Mouse (Mus musculus) neural tube, embryonic 10.5 days (tissue): ENCODE data around the gene Ak5.
"Not testable (repeated sequence)": the region's sequence is repeated elsewhere in the genome, so short reads cannot be mapped to it uniquely, and the experiment has no call there.

ENCODE experiments used
- DNase-seq: peaks from one replicate; pipeline ENCODE4 v3.0.0-alpha.2; 2017; ENCODE audit warnings: low spot score; ENCODE audit errors: extremely low spot score

Gene Ak5

GRCm38 (mm10) chr3:152478599-152479435 is 189.3 kb downstream of the Ak5 start:
- DNase-seq, result peak; percentile 57

GRCm38 (mm10) chr3:152477796-152478527 is 190.2 kb downstream of the Ak5 start:
- peak; percentile 70 for DNase-seq

- DNase-seq, result no peak
Measured at GRCm38 (mm10) chr3:152475894-152476293, 192.3 kb downstream of the Ak5 start.

DNA sequence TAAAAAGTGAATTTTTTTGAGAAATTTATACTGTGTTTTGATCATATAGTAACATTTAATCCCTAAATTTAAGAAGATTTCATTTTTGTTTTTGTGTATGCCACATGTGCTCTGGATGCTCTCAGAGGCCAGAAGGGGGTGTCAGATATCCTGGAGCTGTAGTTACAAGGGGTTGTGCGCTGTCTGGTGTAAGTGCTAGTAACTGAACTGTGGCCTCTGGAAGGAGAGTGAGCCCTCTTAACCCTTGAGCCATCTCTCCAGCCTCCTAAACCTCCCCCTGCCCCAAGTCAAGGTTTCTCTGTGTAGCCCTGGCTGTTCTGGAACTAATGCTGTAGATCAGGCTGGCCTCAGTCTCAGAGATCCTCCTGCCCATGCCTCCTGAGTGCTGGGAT is 192.9 kb downstream of the Ak5 start:
- DNase-seq, result no peak

GRCm38 (mm10) chr3:152474582-152475277 is 193.4 kb downstream of the Ak5 start:
- DNase-seq, result peak; percentile 54

DNA sequence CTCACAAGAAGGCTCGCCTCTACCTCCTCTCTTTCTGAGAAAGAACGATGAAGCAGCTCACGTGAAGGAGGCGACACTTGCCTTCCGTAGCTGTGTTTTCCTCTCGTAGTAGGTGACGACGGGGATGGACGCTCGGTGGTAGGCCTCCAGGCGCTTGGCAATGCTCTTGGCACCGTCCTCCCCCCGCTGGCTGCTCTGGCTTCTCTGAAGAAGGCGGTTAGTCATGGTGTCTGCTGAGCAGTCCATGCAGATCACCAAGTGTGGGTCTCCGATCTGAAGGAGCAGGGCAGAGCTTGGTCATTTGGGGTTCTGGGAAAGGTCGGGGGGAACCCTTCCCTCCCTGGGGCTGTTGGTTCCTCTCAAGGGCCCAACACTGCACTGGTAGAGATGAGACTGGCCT is 195.5 kb downstream of the Ak5 start:
- DNase-seq, result no peak

- no peak for DNase-seq
Measured at GRCm38 (mm10) chr3:152470347-152470746, 197.8 kb downstream of the Ak5 start.

DNA sequence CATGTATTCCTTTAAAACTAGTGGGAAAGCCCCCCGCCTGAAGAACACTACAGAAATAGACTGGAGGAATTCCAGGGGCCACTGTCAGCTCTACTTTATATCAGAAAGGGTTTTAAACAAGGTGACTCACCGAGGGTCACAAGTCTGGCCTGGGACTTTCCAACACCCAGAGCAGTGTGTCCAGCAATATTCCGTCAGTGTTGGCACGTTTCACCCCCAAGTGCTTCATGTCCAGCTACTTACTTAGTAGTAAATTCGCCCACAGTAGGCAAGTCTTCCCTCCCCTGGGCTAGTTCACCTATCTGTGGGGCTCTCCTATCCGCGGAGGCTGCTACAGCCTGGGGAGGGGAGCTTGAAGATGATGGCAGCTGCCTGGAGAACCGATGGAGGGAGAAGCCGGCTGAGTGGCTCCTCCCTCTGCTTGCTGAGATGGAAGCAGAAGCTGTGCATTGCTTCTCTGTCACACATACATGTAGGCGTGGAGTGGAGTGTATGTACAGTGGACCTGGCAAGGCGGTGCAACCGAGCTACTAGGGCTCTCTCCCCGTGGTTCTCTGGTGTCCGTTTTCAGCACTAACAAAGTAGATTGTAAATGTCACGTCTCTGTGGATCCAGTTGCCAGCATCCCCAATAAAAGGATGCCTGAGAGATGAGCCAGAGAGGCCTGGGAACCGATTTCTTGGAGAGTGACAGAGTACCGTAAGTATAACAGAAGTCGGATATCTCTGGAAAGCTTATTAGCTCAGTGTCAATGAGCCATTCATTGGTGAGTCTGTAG is 198.5 kb downstream of the Ak5 start:
- no peak for DNase-seq

DNA sequence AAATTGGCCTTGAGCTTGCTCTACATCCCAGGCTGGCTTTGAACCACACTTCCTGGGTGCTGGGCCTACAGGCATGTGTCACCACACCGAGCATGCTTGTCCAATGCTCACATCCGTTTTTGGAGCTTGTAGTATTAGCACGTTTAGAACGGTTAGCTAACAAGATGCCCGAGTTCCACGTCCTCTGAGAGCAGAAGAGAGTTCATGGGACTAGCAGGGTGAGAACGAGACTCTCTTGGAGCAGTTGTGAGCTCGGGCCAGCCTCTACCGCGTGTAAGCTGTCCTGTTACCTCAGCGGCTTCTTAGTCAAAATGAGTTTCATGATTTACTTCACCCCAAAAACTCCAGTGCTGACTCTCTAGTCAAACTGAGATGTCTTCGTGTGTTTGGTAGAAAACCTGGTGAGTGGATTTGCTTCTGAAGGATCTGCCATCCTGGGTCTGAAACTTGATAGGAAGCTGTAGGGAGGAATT is 199.6 kb downstream of the Ak5 start:
- DNase-seq, result no peak

DNA sequence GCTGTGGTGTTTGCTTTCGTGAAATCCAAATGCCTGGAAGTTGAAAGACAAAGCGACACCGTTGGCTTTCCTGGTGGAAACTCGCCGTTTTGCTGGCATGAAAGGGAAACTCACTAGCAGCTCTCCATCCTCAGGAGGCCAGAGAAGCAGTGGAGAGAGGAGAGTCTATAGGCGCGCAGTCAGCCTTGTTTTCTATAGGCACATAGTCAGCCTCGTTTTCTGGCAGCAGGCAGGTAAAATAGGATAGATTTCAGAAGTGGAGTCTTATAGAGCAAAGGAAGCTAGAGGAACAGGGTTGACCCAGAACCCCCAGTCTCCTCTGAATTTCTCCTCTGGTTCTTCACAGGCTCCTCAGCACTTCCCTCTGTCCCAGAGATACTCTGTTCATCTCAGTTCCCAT is 200.1 kb downstream of the Ak5 start:
- DNase-seq, result no peak

GRCm38 (mm10) chr3:152467312-152467711 is 200.8 kb downstream of the Ak5 start:
- DNase-seq, result no peak

DNA sequence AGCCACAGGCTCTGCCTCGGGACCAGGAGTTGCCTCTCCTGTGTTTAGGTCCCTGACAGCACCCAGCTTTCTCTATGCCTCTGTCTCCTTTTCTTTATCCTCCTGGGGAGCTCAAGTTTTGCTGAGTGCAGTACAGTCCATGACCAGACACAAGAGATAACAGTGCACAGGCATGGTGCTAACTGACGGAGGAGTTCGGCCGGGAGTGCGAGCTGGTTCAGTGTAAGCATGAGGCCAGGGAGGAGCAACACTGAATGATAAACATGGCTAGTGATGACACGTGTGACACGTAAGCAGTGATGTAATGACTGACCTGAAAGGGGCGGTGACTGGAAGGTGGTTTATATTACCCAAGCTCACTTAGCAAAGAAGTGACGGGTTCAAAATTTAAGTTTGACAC is 201.3 kb downstream of the Ak5 start:
- no peak for DNase-seq

DNA sequence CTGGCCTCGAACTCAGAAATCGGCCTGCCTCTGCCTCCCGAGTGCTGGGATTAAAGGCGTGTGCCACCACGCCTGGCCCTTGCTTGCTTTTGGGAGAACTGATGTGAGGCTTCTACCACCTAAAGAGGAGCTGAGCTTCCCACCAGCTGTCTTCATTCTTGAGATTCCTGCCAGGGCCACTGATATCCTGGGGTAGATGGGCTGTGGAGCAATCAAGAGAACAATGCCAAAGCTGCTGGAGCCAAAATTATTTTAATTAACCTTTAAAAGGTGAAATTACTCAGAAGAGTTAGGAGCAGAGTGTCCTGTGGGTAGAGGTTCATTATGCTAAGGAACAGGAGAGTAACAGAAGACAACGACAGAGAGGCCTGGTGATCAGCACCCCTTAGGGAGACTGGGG is 202.8 kb downstream of the Ak5 start:
- no peak for DNase-seq

GRCm38 (mm10) chr3:152464462-152464861 is 203.7 kb downstream of the Ak5 start:
- DNase-seq, result no peak

DNA sequence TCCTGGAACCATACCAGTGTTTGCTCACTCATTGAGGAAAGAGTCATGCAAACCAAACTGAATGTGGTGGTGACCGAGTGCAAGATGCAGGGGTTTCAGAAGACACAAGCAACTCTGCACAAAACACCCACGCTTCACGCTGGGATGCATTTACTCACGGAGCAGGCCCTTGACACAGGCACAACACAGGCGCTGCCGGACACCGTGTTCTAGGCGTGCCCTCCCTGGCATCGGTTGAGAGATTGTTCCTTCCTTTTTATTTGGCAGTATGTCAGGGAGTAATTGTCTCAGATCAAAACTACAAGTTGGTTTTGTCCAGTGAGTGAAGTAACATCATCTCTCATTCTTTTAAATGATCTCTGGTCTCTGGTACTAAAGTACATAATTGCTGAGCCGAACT is 205.3 kb downstream of the Ak5 start:
- no peak for DNase-seq

DNA sequence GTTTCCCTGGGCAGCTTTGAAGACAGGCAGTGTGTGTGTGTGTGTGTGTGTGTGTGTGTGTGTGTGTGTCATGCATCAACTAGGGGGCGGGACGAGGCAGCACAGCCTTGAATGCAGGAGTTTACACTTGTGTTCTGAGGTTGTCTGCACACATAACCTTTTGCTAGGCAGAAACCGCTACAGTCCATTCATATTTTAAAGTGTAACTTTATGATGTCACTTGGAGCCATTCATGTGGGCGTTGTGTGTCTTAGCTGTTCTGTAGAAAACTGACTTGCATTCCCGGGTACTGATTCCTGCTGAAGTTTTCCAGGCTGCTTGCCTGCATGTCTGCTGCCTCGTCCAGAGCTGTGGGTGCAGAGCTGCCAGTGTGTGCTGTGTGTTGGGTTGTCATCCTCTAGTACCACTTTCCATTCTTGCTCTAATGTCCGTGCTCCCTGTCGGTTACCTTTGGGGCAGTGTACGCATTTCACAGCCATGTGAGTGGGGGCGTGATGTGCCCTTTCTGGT is 206.1 kb downstream of the Ak5 start:
- DNase-seq, result no peak

DNA sequence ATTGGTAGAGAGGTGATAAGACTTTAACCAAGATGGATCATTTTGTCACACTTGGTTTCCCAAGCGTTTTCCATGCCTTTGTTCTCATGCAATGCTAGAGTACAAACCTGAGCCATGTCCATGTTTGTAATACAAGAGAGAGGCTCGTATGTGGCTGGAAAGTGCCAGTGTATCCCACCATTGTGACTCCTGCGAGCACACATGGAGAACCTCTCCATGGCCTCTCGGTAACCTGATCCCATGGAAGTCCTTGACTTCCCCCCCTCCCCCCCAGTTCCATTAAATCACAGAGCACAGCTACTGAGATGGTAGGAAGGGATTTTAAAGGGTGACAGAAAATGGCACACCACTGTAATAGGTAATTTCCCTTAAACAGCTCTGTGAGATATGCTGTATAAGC is 207.4 kb downstream of the Ak5 start:
- DNase-seq, result no peak

DNA sequence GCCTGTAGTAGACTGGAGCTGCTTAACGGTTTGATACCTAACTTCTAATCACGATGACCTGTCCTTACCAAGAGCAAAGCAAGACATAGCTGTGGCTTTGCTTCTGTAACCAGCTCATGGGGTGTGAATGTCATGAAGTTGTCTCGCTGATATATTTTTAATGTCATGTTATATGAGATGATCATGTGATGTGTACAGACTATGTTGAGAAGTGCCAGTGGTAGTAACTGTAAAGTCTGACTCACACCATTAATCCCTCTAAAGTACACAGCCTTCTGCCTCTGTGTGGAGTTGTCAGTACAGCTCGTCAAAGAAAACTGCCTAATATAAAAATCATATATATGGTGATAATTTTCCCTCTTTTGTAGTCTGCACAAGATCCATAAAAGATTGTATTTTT is 209.3 kb downstream of the Ak5 start:
- not testable (repeated sequence) for DNase-seq

GRCm38 (mm10) chr3:152457308-152458035 is 210.7 kb downstream of the Ak5 start:
- DNase-seq, result no peak

DNA sequence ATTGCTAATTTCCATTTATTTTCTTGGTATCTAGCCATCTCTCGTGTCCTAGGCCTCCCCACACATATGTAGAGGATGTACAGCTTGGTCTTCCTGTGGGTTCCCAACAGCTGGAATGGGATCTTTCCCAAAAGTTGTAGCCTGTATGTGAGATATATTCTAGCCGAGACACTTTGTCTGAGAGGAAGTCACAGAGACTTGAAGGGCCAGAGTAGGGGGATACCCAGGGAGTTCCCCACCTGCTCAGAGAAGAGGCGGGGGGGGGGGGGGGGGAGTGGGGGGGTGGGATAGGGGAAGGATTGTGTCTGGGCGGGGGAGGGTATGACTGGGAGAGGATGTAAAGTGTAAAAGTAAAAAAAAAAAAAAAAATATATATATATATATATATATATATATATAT is 215.0 kb downstream of the Ak5 start:
- DNase-seq, result no peak
